Mouse (Mus musculus): ENCODE results near the gene Gpr55. TPM values are rescaled to one million over a fixed set of nuclear protein-coding genes. Genes with fewer than 3 reads are reported as not detected.
"Not testable (repeated sequence)": the region's sequence is repeated elsewhere in the genome, so short reads cannot be mapped to it uniquely, and the experiment has no call there.

Gpr55 gene
- 0.04 and 0.17 TPM in 2 replicates for polyA plus RNA-seq (2015; fragmentation: Nextera tagmentation; extraction: Ambion mirVana)

- WGBS, result 86% methylated on average over 5 of the region's 5 CpGs
- no peaks in the 10 kb centered on the region for H3K36me3 ChIP-seq
- H3K4me2 ChIP-seq, result no peak within 1 kb of the TSS
- no peak within 1 kb of the TSS for H3K27ac ChIP-seq
- no peaks in the 10 kb centered on the region for H3K9me3 ChIP-seq
- H3K4me1 ChIP-seq (replicated peaks), result 0 out of 2 replicates have a peak, but pooled peaks cover 4% of the 10 kb centered on the region
- no peak within 1 kb of the TSS for H3K9ac ChIP-seq
- no peak for ATAC-seq (ENCODE audit: low FRiP score)
- 0 out of 2 replicates have a peak, but pooled peaks cover 5% of the 10 kb centered on the region for H3K27me3 ChIP-seq
- H3K4me3 ChIP-seq, result no peak within 1 kb of the TSS
These were observed at the start of gene Gpr55 for GRCm38 (mm10) chr1:85960873-85961272. Gene Gpr55, minus strand, starts transcription at chr1:85961007.

- WGBS, result 4% methylated on average over 7 of the region's 7 CpGs
- Histone ChIP-seq H3K27ac (no peak overlapping the region), H3K4me1 (replicated peaks) (peaks cover 3% of the 10 kb centered on the region; the same call in 1 of the 2 replicates), H3K9ac (no peak overlapping the region), H3K27me3 (no peaks in the 10 kb centered on the region), H3K9me3 (no peaks in the 10 kb centered on the region), H3K36me3 (no peaks in the 10 kb centered on the region), H3K4me3 (no peak overlapping the region), H3K4me2 (no peak overlapping the region)
- peak; percentile 69; the same call in 1 of the 2 replicates for ATAC-seq (ENCODE audit: low FRiP score)
These were observed 47.0 kb upstream of the Gpr55 start for GRCm38 (mm10) chr1:86007778-86008177.

- 93% methylated on average over 6 of the region's 6 CpGs for WGBS
- no peaks in the 10 kb centered on the region for H3K9me3 ChIP-seq
- no peak for ATAC-seq (ENCODE audit: low FRiP score)
- no peaks in the 10 kb centered on the region for H3K27me3 ChIP-seq
- H3K27ac ChIP-seq, result no peak overlapping the region
- H3K4me2 ChIP-seq, result no peak overlapping the region
- H3K4me1 ChIP-seq (replicated peaks), result peaks cover 3% of the 10 kb centered on the region; the same call in 1 of the 2 replicates
- no peak overlapping the region for H3K9ac ChIP-seq
- no peak overlapping the region for H3K4me3 ChIP-seq
- H3K36me3 ChIP-seq, result no peaks in the 10 kb centered on the region
These were observed 45.2 kb upstream of the Gpr55 start for GRCm38 (mm10) chr1:86006040-86006439.

GRCm38 (mm10) chr1:86005540-86005939 lies 44.7 kb upstream of the Gpr55 start:
- Histone ChIP-seq H3K27me3 (no peaks in the 10 kb centered on the region), H3K9ac (no peak overlapping the region), H3K4me3 (no peak overlapping the region), H3K4me1 (replicated peaks) (peaks cover 3% of the 10 kb centered on the region; the same call in 1 of the 2 replicates), H3K36me3 (no peaks in the 10 kb centered on the region), H3K9me3 (no peaks in the 10 kb centered on the region), H3K27ac (no peak overlapping the region), H3K4me2 (no peak overlapping the region)
- no peak for ATAC-seq (ENCODE audit: low FRiP score)
- 91% methylated on average over 10 of the region's 10 CpGs for WGBS

GRCm38 (mm10) chr1:85999853-86000570 lies 39.2 kb upstream of the Gpr55 start:
- Histone ChIP-seq H3K4me2 (no peak overlapping the region), H3K4me1 (replicated peaks) (no peaks in the 10 kb centered on the region), H3K27me3 (no peaks in the 10 kb centered on the region), H3K9ac (no peak overlapping the region), H3K9me3 (0 out of 2 replicates have a peak, but pooled peaks cover 3% of the 10 kb centered on the region), H3K27ac (no peak overlapping the region), H3K4me3 (no peak overlapping the region), H3K36me3 (no peaks in the 10 kb centered on the region)
- 77% methylated on average over 17 of the region's 18 CpGs for WGBS
- ATAC-seq (ENCODE audit: low FRiP score), result no peak

- H3K27me3 ChIP-seq, result no peaks in the 10 kb centered on the region
- no peak overlapping the region for H3K4me2 ChIP-seq
- no peak overlapping the region for H3K27ac ChIP-seq
- no peak for ATAC-seq (ENCODE audit: low FRiP score)
- WGBS, result 85% methylated on average over 4 of the region's 4 CpGs
- H3K4me3 ChIP-seq, result no peak overlapping the region
- H3K4me1 ChIP-seq (replicated peaks), result no peaks in the 10 kb centered on the region
- 0 out of 2 replicates have a peak, but pooled peaks cover 3% of the 10 kb centered on the region for H3K9me3 ChIP-seq
- no peaks in the 10 kb centered on the region for H3K36me3 ChIP-seq
- no peak overlapping the region for H3K9ac ChIP-seq
These were observed 37.2 kb upstream of the Gpr55 start for GRCm38 (mm10) chr1:85998012-85998411.

- no peaks in the 10 kb centered on the region for H3K36me3 ChIP-seq
- no peaks in the 10 kb centered on the region for H3K4me1 ChIP-seq (replicated peaks)
- ATAC-seq (ENCODE audit: low FRiP score), result no peak
- no peak overlapping the region for H3K4me2 ChIP-seq
- no peak overlapping the region for H3K9ac ChIP-seq
- no peaks in the 10 kb centered on the region for H3K27me3 ChIP-seq
- H3K9me3 ChIP-seq, result 0 out of 2 replicates have a peak, but pooled peaks cover 3% of the 10 kb centered on the region
- 100% methylated on average over 1 of the region's 1 CpGs for WGBS
- no peak overlapping the region for H3K27ac ChIP-seq
- no peak overlapping the region for H3K4me3 ChIP-seq
These were observed 36.4 kb upstream of the Gpr55 start for GRCm38 (mm10) chr1:85997221-85997620.

- no peaks in the 10 kb centered on the region for H3K4me1 ChIP-seq (replicated peaks)
- no peak overlapping the region for H3K4me3 ChIP-seq
- 71% methylated on average over 3 of the region's 4 CpGs for WGBS
- no peaks in the 10 kb centered on the region for H3K27me3 ChIP-seq
- ATAC-seq (ENCODE audit: low FRiP score), result no peak
- no peak overlapping the region for H3K9ac ChIP-seq
- H3K27ac ChIP-seq, result no peak overlapping the region
- no peaks in the 10 kb centered on the region for H3K36me3 ChIP-seq
- H3K4me2 ChIP-seq, result no peak overlapping the region
- H3K9me3 ChIP-seq, result 0 out of 2 replicates have a peak, but pooled peaks cover 3% of the 10 kb centered on the region
These were observed 32.7 kb upstream of the Gpr55 start for GRCm38 (mm10) chr1:85993541-85993940.

- H3K27me3 ChIP-seq, result no peaks in the 10 kb centered on the region
- no peaks in the 10 kb centered on the region for H3K36me3 ChIP-seq
- no peak overlapping the region for H3K4me2 ChIP-seq
- no peaks in the 10 kb centered on the region for H3K4me1 ChIP-seq (replicated peaks)
- H3K4me3 ChIP-seq, result no peak overlapping the region
- no peak overlapping the region for H3K9ac ChIP-seq
- H3K27ac ChIP-seq, result no peak overlapping the region
- WGBS, result 85% methylated on average over 9 of the region's 9 CpGs
- 0 out of 2 replicates have a peak, but pooled peaks cover 3% of the 10 kb centered on the region for H3K9me3 ChIP-seq
- no peak for ATAC-seq (ENCODE audit: low FRiP score)
These were observed 31.4 kb upstream of the Gpr55 start for GRCm38 (mm10) chr1:85992175-85992574.

- not testable (repeated sequence) for H3K4me2 ChIP-seq; H3K27ac ChIP-seq; H3K9ac ChIP-seq; ATAC-seq (ENCODE audit: low FRiP score); H3K36me3 ChIP-seq; H3K4me3 ChIP-seq; H3K4me1 ChIP-seq (replicated peaks); H3K27me3 ChIP-seq; H3K9me3 ChIP-seq
- 86% methylated on average over 4 of the region's 4 CpGs for WGBS
These were observed 28.1 kb upstream of the Gpr55 start for GRCm38 (mm10) chr1:85988882-85989281.

- Histone ChIP-seq H3K9me3 (no peaks in the 10 kb centered on the region), H3K4me1 (replicated peaks) (no peaks in the 10 kb centered on the region), H3K36me3 (no peaks in the 10 kb centered on the region), H3K27ac (no peak overlapping the region), H3K4me3 (no peak overlapping the region), H3K9ac (no peak overlapping the region), H3K4me2 (no peak overlapping the region), H3K27me3 (no peaks in the 10 kb centered on the region)
- ATAC-seq (ENCODE audit: low FRiP score), result no peak
- 78% methylated on average over 4 of the region's 4 CpGs for WGBS
These were observed 27.5 kb upstream of the Gpr55 start for GRCm38 (mm10) chr1:85988351-85988750.

- Histone ChIP-seq H3K9ac (no peak overlapping the region), H3K36me3 (no peaks in the 10 kb centered on the region), H3K4me1 (replicated peaks) (no peaks in the 10 kb centered on the region; the same call in 1 of the 2 replicates), H3K4me2 (no peak overlapping the region), H3K27me3 (no peaks in the 10 kb centered on the region), H3K27ac (no peak overlapping the region), H3K9me3 (no peaks in the 10 kb centered on the region), H3K4me3 (no peak overlapping the region)
- no peak for ATAC-seq (ENCODE audit: low FRiP score)
- WGBS, result 85% methylated on average over 3 of the region's 3 CpGs
These were observed 25.0 kb upstream of the Gpr55 start for GRCm38 (mm10) chr1:85985784-85986183.

Measured in hindbrain, embryonic 13.5 days (tissue).